Mouse (Mus musculus) neural tube, embryonic 12.5 days (tissue): Measurements from ENCODE around the gene Adamts14. TPM values are rescaled to one million over a fixed set of nuclear protein-coding genes. Genes with fewer than 3 reads are reported as not detected.

Experiments used
- ATAC-seq: fragments of 200-750 bp; cut with Nextera tagmentation; 2 replicates; pipeline ENCODE4 v1.8.0; 2017; ENCODE audit warnings: low read depth, mild to moderate bottlenecking, moderate TSS enrichment, moderate library complexity; ENCODE audit not compliant: low FRiP score
- H3K27ac ChIP-seq: fragments of 300-500 bp; sonication (generic); 2 replicates; pipeline ENCODE4 v1.5.1; 2016
- H3K27me3 ChIP-seq: fragments of 300-500 bp; sonication (generic); replicated peaks from 2 replicates; pipeline ENCODE4 v1.6.1; 2016; ENCODE audit warnings: mild to moderate bottlenecking
- H3K36me3 ChIP-seq: fragments of 300-500 bp; sonication (generic); 2 replicates; pipeline ENCODE4 v1.6.1; 2016; ENCODE audit warnings: mild to moderate bottlenecking
- H3K4me1 ChIP-seq: fragments of 300-500 bp; sonication (generic); 2 replicates; pipeline ENCODE4 v1.6.1; 2016
- H3K4me2 ChIP-seq: fragments of 300-500 bp; sonication (generic); replicated peaks from 2 replicates; pipeline ENCODE4 v1.6.1; 2016; ENCODE audit warnings: mild to moderate bottlenecking
- H3K4me3 ChIP-seq: fragments of 300-500 bp; sonication (generic); 2 replicates; pipeline ENCODE4 v1.5.1; 2016
- H3K9ac ChIP-seq: fragments of 300-500 bp; sonication (generic); 2 replicates; pipeline ENCODE4 v1.6.1; 2016; ENCODE audit warnings: mild to moderate bottlenecking
- H3K9me3 ChIP-seq: fragments of 300-500 bp; sonication (generic); 2 replicates; pipeline ENCODE4 v1.6.1; 2016; ENCODE audit warnings: mild to moderate bottlenecking
- WGBS: fragments of 180-500 bp; shearing (Covaris S2); methylation state at CpG from one replicate; pipeline ENCODE4 v1.1.7; 2016; 5-methylcytosine and 5-hydroxymethylcytosine counted together
- polyA plus RNA-seq: library from polyadenylated mRNA; unstranded; fragments of >200 nt; fragmentation: Nextera tagmentation; extraction: Ambion mirVana; gene quantifications from 2 replicates; pipeline ENCODE4 v1.2.1, GENCODE M21; 2016

Gene Adamts14
- polyA plus RNA-seq, 1 experiment from 2014 or later: 0.46 TPM

DNA sequence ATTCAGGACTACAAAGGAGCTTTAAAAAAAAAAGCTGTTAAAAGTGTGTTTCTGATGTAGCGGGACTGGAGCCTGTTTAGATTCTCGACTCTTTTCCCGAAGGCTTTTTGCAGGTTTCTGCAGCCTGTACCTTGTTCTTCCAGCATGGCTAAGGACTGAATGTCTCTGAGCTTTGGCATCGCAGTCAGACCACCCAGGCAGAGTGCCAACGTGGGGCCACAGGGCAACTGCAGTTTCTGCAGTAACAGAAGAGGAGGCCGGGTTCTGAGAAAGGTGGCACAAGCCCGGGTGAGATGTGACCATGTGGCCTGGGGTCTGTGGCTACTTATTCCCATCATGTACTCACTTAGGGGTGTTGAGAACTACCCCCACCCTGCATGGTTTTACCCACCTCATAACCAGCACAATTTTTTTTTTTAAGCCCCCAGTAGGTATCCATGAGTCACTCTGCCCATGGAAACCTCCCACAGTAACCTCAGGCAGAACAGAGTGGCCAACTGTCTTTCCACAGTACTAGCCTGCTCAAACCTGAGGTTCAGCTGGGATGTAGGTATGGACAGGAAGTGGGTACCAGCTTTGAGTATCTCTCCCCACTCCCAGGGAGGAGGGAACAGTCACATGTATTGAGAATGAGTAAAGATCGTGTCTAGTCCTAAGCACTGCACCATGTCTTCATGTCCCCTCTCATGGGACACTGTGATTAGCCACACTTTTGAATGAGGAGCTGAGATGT, 23.6 kb upstream of the Adamts14 start:
- Histone ChIP-seq H3K4me1 (no peaks in the 10 kb centered on the region), H3K4me3 (no peak overlapping the region), H3K27ac (no peak overlapping the region), H3K9me3 (no peaks in the 10 kb centered on the region), H3K4me2 (no peak overlapping the region), H3K9ac (no peak overlapping the region), H3K27me3 (no peaks in the 10 kb centered on the region), H3K36me3 (no peaks in the 10 kb centered on the region)
- ATAC-seq: no peak
- 81% methylated on average over 8 of the region's 8 CpGs for WGBS

GRCm38 (mm10) chr10:61294242-61294641, 21.0 kb upstream of the Adamts14 start:
- Histone ChIP-seq H3K4me2 (no peak overlapping the region), H3K4me1 (no peaks in the 10 kb centered on the region), H3K9ac (no peak overlapping the region), H3K4me3 (no peak overlapping the region), H3K9me3 (no peaks in the 10 kb centered on the region), H3K27ac (no peak overlapping the region), H3K27me3 (no peaks in the 10 kb centered on the region), H3K36me3 (no peaks in the 10 kb centered on the region)
- WGBS: 90% methylated on average over 8 of the region's 8 CpGs
- ATAC-seq: no peak

DNA sequence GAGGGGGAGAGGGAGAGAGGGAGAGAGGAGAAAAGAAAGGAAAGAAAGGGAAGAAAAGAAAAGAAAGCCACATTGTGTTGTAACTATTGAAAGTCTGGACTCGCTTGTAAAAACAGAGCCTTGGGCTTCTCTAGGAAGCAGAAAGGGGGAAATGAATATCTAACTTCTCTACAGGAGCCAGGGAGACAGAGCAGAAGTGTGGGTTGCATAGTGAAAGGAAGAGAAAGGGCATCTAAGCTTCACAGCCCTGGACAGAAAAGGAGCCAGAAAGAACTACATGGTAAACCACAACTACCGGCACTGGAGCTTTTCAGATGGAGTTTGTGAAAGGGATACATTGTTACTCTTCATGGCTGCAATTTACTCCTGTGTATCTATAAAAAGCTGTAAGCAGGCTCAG, 17.2 kb upstream of the Adamts14 start:
- Histone ChIP-seq H3K4me2 (no peak overlapping the region), H3K36me3 (no peaks in the 10 kb centered on the region), H3K9ac (no peak overlapping the region), H3K4me3 (no peak overlapping the region), H3K27ac (no peak overlapping the region), H3K27me3 (no peaks in the 10 kb centered on the region), H3K4me1 (no peaks in the 10 kb centered on the region), H3K9me3 (no peaks in the 10 kb centered on the region)
- ATAC-seq: no peak
- 19% methylated on average over 2 of the region's 2 CpGs for whole genome bisulfite sequencing

- Histone ChIP-seq H3K4me3 (no peak overlapping the region), H3K9me3 (no peaks in the 10 kb centered on the region), H3K4me1 (no peaks in the 10 kb centered on the region), H3K36me3 (no peaks in the 10 kb centered on the region), H3K27me3 (no peaks in the 10 kb centered on the region), H3K4me2 (no peak overlapping the region), H3K9ac (no peak overlapping the region), H3K27ac (no peak overlapping the region)
- WGBS: 90% methylated on average over 2 of the region's 2 CpGs
- no peak for ATAC-seq
Measured at GRCm38 (mm10) chr10:61290016-61290415, 16.8 kb upstream of the Adamts14 start.

GRCm38 (mm10) chr10:61286246-61286645, 13.0 kb upstream of the Adamts14 start:
- H3K9me3 ChIP-seq: no peaks in the 10 kb centered on the region
- no peak for ATAC-seq
- no peaks in the 10 kb centered on the region for H3K36me3 ChIP-seq
- no peak overlapping the region for H3K27ac ChIP-seq
- 71% methylated on average over 7 of the region's 7 CpGs for WGBS
- no peak overlapping the region for H3K9ac ChIP-seq
- H3K27me3 ChIP-seq: no peaks in the 10 kb centered on the region
- H3K4me2 ChIP-seq: no peak overlapping the region
- no peak overlapping the region for H3K4me3 ChIP-seq
- H3K4me1 ChIP-seq: no peaks in the 10 kb centered on the region

DNA sequence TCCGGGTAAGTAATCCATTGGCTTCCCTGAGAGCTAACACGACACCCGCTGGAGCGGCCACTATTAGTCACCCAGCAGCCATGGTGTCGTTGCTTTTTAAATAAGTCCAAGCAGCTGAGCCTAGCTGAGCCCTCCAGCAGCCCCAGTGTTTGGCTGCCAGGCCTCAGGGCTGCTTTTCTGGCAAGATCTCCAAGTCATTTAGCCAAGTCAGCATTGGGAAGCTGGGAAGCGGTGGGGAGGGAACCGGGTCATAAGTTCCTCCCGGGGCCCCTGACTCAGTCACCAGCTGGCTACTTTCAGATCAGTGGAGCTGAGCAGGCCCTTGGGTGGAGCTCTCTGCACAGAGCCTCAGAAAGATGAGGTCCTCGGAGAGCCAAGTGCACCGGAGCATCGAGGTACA, 12.0 kb upstream of the Adamts14 start:
- no peak overlapping the region for H3K4me3 ChIP-seq
- H3K27me3 ChIP-seq: no peaks in the 10 kb centered on the region
- ATAC-seq: no peak
- H3K36me3 ChIP-seq: no peaks in the 10 kb centered on the region
- H3K4me1 ChIP-seq: no peaks in the 10 kb centered on the region
- H3K4me2 ChIP-seq: no peak overlapping the region
- 81% methylated on average over 11 of the region's 11 CpGs for WGBS
- no peak overlapping the region for H3K27ac ChIP-seq
- H3K9me3 ChIP-seq: no peaks in the 10 kb centered on the region
- H3K9ac ChIP-seq: no peak overlapping the region

DNA sequence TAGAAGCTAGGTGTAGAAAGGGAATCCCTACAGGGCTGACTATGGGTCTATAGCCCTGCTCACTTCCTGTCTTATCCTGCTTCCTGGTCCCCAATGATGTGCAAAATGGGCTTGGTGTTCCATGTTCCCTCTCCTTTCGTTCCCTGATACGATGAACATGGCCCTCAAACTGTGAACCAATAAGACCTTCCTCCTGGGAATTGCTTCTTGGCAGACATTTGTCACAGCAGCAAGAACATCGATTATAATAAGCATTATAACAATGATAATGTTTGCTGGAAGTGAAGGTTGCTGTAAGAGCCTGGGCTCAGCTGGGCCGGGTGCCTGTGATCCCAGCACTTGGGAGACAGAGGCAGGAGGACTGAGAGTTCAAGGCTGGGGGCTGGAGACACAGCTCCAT, 11.1 kb upstream of the Adamts14 start:
- Histone ChIP-seq H3K36me3 (no peaks in the 10 kb centered on the region), H3K4me2 (no peak overlapping the region), H3K4me1 (no peaks in the 10 kb centered on the region), H3K9ac (no peak overlapping the region), H3K27ac (no peak overlapping the region), H3K27me3 (no peaks in the 10 kb centered on the region), H3K4me3 (no peak overlapping the region), H3K9me3 (no peaks in the 10 kb centered on the region)
- no peak for ATAC-seq
- 92% methylated on average over 4 of the region's 4 CpGs for WGBS

DNA sequence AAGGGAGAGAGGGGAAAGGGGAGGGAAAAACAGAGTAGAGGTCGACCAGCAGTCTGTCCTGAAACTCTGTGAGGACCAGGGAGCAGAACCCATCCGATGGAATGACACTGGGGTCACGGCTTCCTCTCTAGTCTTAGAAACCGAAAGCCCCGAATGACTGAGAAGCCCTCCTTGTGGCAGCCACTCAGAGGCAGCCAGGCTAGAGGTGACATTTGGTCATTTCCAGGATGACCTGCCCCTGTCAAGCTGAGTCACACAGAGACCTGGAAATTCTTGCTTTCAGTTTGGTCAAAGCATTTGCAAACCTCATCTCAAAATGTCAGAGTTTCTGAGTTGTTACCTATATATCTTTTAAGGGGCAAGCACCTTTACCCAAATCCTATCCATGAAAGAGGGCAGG, 7.9 kb upstream of the Adamts14 start:
- H3K4me1 ChIP-seq: no peaks in the 10 kb centered on the region
- H3K27ac ChIP-seq: no peak overlapping the region
- H3K9me3 ChIP-seq: no peaks in the 10 kb centered on the region
- no peaks in the 10 kb centered on the region for H3K36me3 ChIP-seq
- H3K4me2 ChIP-seq: no peak overlapping the region
- H3K27me3 ChIP-seq: no peaks in the 10 kb centered on the region
- WGBS: 83% methylated on average over 5 of the region's 5 CpGs
- no peak overlapping the region for H3K9ac ChIP-seq
- no peak for ATAC-seq
- H3K4me3 ChIP-seq: no peak overlapping the region

GRCm38 (mm10) chr10:61277918-61278674, 4.9 kb upstream of the Adamts14 start:
- 68% methylated on average over 14 of the region's 14 CpGs for WGBS
- no peak overlapping the region for H3K4me2 ChIP-seq
- no peak overlapping the region for H3K9ac ChIP-seq
- peaks cover 6% of the 10 kb centered on the region; the same call in 1 of the 2 replicates for H3K4me1 ChIP-seq
- no peaks in the 10 kb centered on the region for H3K9me3 ChIP-seq
- no peaks in the 10 kb centered on the region for H3K36me3 ChIP-seq
- no peak overlapping the region for H3K27ac ChIP-seq
- no peak overlapping the region for H3K4me3 ChIP-seq
- ATAC-seq: no peak
- H3K27me3 ChIP-seq: peaks cover 13% of the 10 kb centered on the region

DNA sequence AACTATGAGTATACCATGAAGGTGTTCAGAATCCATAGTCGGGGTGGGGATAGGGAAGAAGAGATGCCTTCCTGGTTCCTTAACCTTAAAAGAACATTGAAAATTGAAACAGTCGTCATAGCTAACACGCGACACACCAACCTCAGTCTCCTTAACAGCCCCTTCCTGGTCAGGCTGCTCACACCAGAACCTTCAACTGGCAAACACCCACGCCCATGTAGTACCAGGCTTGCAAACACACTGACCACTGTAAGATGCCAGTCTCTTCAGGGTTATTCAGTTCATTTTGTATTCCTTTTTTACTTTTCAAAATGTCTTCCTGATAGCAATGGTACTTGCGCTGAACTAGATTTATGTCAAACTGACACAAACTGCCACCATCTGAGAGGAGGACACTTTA, 3.8 kb upstream of the Adamts14 start:
- Histone ChIP-seq H3K9ac (no peak overlapping the region), H3K27me3 (peaks cover 24% of the 10 kb centered on the region), H3K9me3 (no peaks in the 10 kb centered on the region), H3K4me1 (peaks cover 12% of the 10 kb centered on the region; the same call in 1 of the 2 replicates), H3K4me2 (no peak overlapping the region), H3K4me3 (no peak overlapping the region), H3K36me3 (no peaks in the 10 kb centered on the region), H3K27ac (no peak overlapping the region)
- 92% methylated on average over 6 of the region's 6 CpGs for whole genome bisulfite sequencing
- no peak for ATAC-seq

DNA sequence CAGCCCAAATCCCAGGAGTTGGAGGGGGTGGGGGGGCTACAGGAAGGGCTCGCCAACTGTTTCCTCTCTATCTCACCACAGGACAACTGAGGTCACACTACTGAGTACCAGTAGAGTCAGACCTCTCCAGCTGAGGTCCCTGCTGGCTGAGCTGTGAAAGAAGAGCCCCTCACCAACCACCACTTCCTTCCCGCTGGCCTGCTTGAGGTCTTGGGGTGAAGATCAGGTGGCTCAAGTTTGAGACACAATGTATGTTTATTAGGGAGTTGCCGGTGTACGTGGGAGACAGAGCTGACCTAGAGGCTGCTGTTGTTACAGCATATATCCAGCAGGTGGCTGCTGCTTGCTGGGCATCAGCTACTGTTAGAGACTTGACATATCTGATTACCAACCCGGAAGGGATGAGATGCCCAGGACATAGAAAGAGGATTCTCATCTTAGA, 2.5 kb upstream of the Adamts14 start:
- Histone ChIP-seq H3K4me1 (peaks cover 12% of the 10 kb centered on the region; the same call in 1 of the 2 replicates), H3K27me3 (peaks cover 24% of the 10 kb centered on the region), H3K9me3 (no peaks in the 10 kb centered on the region), H3K9ac (no peak overlapping the region), H3K4me3 (no peak overlapping the region), H3K36me3 (no peaks in the 10 kb centered on the region), H3K27ac (no peak overlapping the region), H3K4me2 (0 out of 2 replicates have a peak overlapping the region, but pooled peaks have one; percentile 2)
- 5% methylated on average over 5 of the region's 5 CpGs for WGBS
- ATAC-seq: 0 out of 2 replicates have a peak, but pooled peaks have one; percentile 53

GRCm38 (mm10) chr10:61274532-61274931, 1.3 kb upstream of the Adamts14 start:
- no peaks in the 10 kb centered on the region for H3K36me3 ChIP-seq
- 76% methylated on average over 2 of the region's 2 CpGs for WGBS
- no peak overlapping the region for H3K27ac ChIP-seq
- H3K4me3 ChIP-seq: no peak overlapping the region
- peaks cover 24% of the 10 kb centered on the region for H3K27me3 ChIP-seq
- no peak overlapping the region for H3K9ac ChIP-seq
- peaks cover 12% of the 10 kb centered on the region; the same call in 1 of the 2 replicates for H3K4me1 ChIP-seq
- H3K4me2 ChIP-seq: no peak overlapping the region
- H3K9me3 ChIP-seq: no peaks in the 10 kb centered on the region
- no peak for ATAC-seq
